Mouse (Mus musculus) intestine, embryonic 15.5 days (tissue): ENCODE results near the gene Tnp1. TPM values are rescaled to one million over a fixed set of nuclear protein-coding genes. Genes with fewer than 3 reads are reported as not detected.

ENCODE experiments used
- ATAC-seq: fragments of 200-750 bp; cut with Nextera tagmentation; 2 replicates; pipeline ENCODE4 v1.8.0; 2017; ENCODE audit warnings: moderate TSS enrichment, moderate library complexity
- H3K27ac ChIP-seq: fragments of 300-500 bp; sonication (generic); 2 replicates; pipeline ENCODE4 v1.5.1; 2015; ENCODE audit warnings: mild to moderate bottlenecking, inconsistent platforms
- H3K27me3 ChIP-seq: fragments of 300-500 bp; sonication (generic); replicated peaks from 2 replicates; pipeline ENCODE4 v1.6.1; 2015; ENCODE audit warnings: inconsistent platforms
- H3K36me3 ChIP-seq: fragments of 300-500 bp; sonication (generic); 2 replicates; pipeline ENCODE4 v1.6.1; 2015; ENCODE audit warnings: inconsistent platforms
- H3K4me1 ChIP-seq: fragments of 300-500 bp; sonication (generic); replicated peaks from 2 replicates; pipeline ENCODE4 v1.6.1; 2015; ENCODE audit warnings: inconsistent platforms
- H3K4me2 ChIP-seq: fragments of 300-500 bp; sonication (generic); replicated peaks from 2 replicates; pipeline ENCODE4 v1.6.1; 2015; ENCODE audit warnings: mild to moderate bottlenecking, inconsistent platforms
- H3K4me3 ChIP-seq: fragments of 300-500 bp; sonication (generic); replicated peaks from 2 replicates; pipeline ENCODE4 v1.5.1; 2015; ENCODE audit warnings: inconsistent platforms
- H3K9ac ChIP-seq: fragments of 300-500 bp; sonication (generic); 2 replicates; pipeline ENCODE4 v1.6.1; 2015; ENCODE audit warnings: inconsistent platforms
- H3K9me3 ChIP-seq: fragments of 300-500 bp; sonication (generic); 2 replicates; pipeline ENCODE4 v1.6.1; 2016; ENCODE audit warnings: inconsistent platforms
- WGBS: fragments of 180-500 bp; shearing (Covaris S2); methylation state at CpG from one replicate; pipeline ENCODE4 v1.1.7; 2015; 5-methylcytosine and 5-hydroxymethylcytosine counted together
- polyA plus RNA-seq: library from polyadenylated mRNA; unstranded; fragments of >200 nt; fragmentation: Nextera tagmentation; extraction: Ambion mirVana; gene quantifications from 2 replicates; pipeline ENCODE4 v1.2.1, GENCODE M21; 2015

Tnp1 gene
- polyA plus RNA-seq, 1 experiment from 2014 or later, result not detected

DNA sequence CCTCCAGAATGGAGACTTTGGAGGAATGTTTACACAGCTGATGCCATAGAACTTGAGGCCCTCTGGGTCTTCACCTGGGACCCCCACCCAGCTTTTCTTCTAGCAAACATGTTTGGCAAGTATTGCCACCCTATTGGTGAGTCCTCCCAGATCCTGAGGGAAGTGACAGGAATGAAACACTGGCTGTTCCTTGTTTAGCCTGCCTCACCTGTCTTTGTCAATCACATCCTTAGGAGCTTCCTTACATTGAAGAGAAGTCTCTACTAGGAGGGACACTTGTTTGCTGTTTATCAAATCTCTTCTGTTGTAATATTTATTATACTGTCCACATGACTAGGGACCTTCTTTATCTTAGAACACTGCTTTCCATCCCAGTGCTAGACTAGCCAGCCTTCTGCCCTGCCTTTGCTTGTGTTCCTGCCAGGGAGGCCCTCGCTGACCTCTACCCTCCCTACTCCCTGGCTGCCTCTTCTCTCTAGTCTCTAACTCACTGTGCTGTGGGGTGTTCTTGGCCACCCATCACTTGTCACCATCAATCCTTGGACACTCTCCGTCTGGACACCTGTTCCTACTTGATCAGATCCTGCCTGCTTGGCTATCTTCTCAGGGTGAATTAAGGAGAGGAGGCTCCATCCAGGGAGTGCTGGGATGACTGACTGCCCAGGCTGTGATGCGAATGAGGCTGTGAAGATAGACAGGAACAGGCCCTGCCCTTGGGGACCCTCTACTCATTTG lies 25.1 kb upstream of the Tnp1 start:
- 73% methylated on average over 3 of the region's 3 CpGs for WGBS
- H3K4me2 ChIP-seq, result no peak overlapping the region
- no peaks in the 10 kb centered on the region for H3K9me3 ChIP-seq
- ATAC-seq, result no peak
- 0 out of 2 replicates have a peak, but pooled peaks cover under 1% of the 10 kb centered on the region for H3K4me1 ChIP-seq
- no peaks in the 10 kb centered on the region for H3K27me3 ChIP-seq
- H3K36me3 ChIP-seq, result no peaks in the 10 kb centered on the region
- H3K9ac ChIP-seq, result no peak overlapping the region
- H3K4me3 ChIP-seq, result no peak overlapping the region
- H3K27ac ChIP-seq, result no peak overlapping the region

DNA sequence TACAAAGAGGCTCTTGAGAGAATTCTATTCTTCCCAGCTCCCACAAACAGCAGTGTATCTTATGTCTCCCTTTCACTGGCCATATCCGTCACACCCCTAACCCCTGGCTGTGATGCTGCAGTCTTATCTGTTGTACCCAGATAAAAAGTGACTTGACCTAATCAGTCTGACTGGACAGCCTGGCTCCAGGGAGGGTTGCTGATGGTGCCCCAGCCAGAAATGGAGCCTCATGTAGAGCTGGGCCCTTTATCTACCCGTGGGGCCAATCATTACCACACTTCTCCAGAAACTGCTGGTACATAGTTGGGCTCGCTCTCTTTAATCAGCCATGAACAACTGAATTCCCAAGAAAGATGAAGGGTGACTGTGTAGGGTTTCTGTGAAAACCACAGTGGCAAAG lies 22.8 kb upstream of the Tnp1 start:
- Histone ChIP-seq H3K4me1 (no peaks in the 10 kb centered on the region), H3K9ac (no peak overlapping the region), H3K27ac (no peak overlapping the region), H3K4me2 (no peak overlapping the region), H3K27me3 (no peaks in the 10 kb centered on the region), H3K9me3 (no peaks in the 10 kb centered on the region), H3K36me3 (no peaks in the 10 kb centered on the region), H3K4me3 (no peak overlapping the region)
- WGBS, result 75% methylated on average over 3 of the region's 3 CpGs
- peak; percentile 56; the same call in 1 of the 2 replicates for ATAC-seq

DNA sequence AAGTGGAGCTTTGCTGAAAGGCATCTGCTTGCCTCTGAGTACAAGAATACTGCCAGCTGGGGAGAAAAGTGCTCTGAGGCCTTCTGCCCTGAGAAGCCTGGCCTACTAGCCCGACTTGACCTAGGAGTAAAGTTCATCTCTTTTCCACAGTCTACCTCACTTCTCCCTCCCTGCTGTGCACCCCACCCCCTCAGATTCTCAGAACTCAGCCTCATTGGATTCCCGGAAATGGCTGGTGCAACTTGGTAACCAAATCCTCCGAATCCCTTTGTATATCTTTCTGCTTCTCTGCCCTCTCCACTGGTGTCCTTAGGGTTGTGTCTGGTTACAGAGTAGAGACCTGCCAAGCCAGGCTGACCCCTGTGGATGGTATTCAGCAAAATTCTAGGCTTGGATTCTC lies 20.8 kb upstream of the Tnp1 start:
- H3K4me2 ChIP-seq, result no peak overlapping the region
- H3K4me3 ChIP-seq, result no peak overlapping the region
- H3K27me3 ChIP-seq, result no peaks in the 10 kb centered on the region
- no peaks in the 10 kb centered on the region for H3K36me3 ChIP-seq
- WGBS, result 52% methylated on average over 3 of the region's 3 CpGs
- no peaks in the 10 kb centered on the region for H3K9me3 ChIP-seq
- H3K4me1 ChIP-seq, result no peaks in the 10 kb centered on the region
- ATAC-seq, result no peak
- H3K27ac ChIP-seq, result no peak overlapping the region
- H3K9ac ChIP-seq, result no peak overlapping the region

DNA sequence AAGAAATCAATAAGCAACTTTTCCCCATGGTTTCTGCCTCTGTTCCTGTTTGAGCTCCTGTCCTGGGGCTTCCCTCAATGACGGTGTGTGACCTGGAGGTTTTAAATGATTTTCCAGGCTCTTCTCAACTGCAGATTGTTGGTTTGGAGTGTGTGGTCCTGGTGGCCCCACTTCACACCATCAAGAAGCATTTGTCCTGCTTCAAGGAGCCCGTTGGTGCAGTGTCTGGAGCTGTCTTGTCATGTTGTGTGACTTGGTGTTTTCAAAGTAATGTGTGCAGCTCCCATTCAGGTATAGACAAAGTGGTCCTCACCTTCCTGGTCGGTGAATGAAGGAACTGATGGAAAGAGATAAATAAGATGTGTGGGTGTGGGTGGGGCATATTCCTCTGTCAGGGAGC lies 20.0 kb upstream of the Tnp1 start:
- Histone ChIP-seq H3K27ac (no peak overlapping the region), H3K36me3 (no peaks in the 10 kb centered on the region), H3K4me3 (no peak overlapping the region), H3K4me1 (no peaks in the 10 kb centered on the region), H3K9me3 (no peaks in the 10 kb centered on the region), H3K27me3 (no peaks in the 10 kb centered on the region), H3K9ac (no peak overlapping the region), H3K4me2 (no peak overlapping the region)
- ATAC-seq, result no peak
- 79% methylated on average over 3 of the region's 3 CpGs for WGBS

DNA sequence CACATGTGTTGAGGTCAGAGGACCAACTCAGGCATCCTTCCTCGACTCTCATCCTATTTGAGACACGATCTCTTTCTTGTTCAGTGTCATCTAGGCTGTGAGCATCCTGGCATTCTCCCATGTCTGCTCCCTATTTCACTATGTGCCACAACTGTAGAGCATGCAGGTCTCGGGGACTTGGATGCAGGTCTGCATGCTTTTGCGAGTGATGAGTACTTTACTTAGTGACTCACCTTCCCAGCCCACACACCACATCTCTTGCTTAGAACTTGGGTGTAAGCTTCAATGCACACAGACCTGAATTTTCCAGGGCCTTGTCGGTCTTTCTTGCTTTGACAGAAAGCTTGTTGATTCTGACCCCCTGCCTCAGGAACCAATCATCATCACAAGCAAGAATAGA lies 16.8 kb upstream of the Tnp1 start:
- Histone ChIP-seq H3K9ac (no peak overlapping the region), H3K9me3 (no peaks in the 10 kb centered on the region), H3K4me2 (no peak overlapping the region), H3K4me1 (no peaks in the 10 kb centered on the region), H3K4me3 (no peak overlapping the region), H3K27me3 (no peaks in the 10 kb centered on the region), H3K36me3 (no peaks in the 10 kb centered on the region), H3K27ac (no peak overlapping the region)
- WGBS, result 84% methylated on average over 5 of the region's 5 CpGs
- no peak for ATAC-seq

DNA sequence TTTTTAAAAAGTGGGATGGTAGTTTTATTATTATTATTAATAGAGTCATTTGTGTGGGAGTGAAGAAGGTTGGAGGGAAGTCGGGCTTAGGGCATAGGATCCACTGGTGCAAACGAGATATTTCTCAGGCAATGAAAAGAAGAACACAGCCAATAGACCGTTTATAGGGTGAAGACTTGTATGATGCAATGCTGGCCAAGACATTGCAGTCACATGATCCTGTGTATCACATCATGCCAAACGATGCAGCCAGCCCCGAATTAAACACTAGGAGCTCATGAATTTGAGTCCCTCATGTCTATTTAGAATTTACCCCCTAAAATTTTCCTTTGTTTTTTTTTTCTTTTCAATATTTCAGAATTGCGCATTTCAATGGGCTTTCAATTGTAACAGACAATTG lies 13.0 kb upstream of the Tnp1 start:
- Histone ChIP-seq H3K27me3 (no peaks in the 10 kb centered on the region), H3K9ac (no peak overlapping the region), H3K4me1 (no peaks in the 10 kb centered on the region), H3K4me3 (no peak overlapping the region), H3K4me2 (no peak overlapping the region), H3K36me3 (no peaks in the 10 kb centered on the region), H3K9me3 (no peaks in the 10 kb centered on the region), H3K27ac (no peak overlapping the region)
- no peak for ATAC-seq
- WGBS, result 88% methylated on average over 6 of the region's 6 CpGs

DNA sequence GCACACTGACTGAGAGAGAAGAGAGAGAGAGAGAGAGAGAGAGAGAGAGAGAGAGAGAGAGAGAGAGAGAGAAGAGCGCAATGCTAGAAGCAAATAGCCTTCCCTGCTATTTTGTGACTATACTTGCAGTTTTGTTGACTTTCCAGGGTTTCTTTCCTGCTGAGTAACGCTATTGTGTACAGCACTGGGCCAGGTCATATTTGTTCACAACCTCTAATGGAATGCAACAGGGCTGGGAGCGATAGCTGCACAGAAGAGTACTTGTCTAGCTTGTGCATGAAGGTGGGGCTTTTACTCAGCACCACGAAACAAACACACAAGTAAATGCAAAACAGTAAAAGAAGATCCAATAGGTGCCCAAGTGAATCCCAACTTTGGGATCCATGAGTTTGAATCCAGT lies 11.7 kb upstream of the Tnp1 start:
- 65% methylated on average over 4 of the region's 4 CpGs for WGBS
- no peak for ATAC-seq

DNA sequence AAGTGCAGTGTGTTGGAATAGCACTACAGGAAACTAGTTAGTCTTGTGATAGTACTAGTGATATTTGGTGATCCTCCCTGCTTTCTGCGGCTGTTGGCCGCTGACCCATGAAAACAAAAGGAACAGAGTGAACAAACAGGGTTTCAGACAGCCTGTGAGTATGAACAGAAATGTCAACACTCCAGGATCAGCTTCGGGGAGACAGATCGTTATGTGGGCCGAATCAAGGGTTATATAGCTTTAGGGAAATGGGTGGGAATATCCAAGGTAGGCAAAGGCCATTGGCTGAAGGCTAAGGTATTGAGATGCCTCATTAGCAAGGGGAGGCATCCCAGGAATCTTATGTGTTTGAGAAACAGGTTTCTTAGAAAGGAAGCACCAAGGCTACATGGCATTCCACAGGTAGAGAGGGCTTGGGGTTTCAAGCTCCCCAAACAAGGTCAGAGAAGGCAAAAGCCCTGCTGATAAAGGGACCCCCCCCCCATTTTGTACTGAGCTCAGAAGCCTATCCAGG lies 11.1 kb upstream of the Tnp1 start:
- Histone ChIP-seq H3K27ac (no peak overlapping the region), H3K9me3 (no peaks in the 10 kb centered on the region), H3K27me3 (no peaks in the 10 kb centered on the region), H3K4me1 (no peaks in the 10 kb centered on the region), H3K9ac (no peak overlapping the region), H3K36me3 (no peaks in the 10 kb centered on the region), H3K4me3 (no peak overlapping the region), H3K4me2 (no peak overlapping the region)
- ATAC-seq, result no peak
- WGBS, result 72% methylated on average over 5 of the region's 5 CpGs

More for the DNA sequence above, 11.7 kb upstream of the Tnp1 start:
- Histone ChIP-seq H3K27ac (no peak overlapping the region), H3K9ac (no peak overlapping the region), H3K36me3 (no peaks in the 10 kb centered on the region), H3K4me2 (no peak overlapping the region), H3K4me3 (no peak overlapping the region), H3K4me1 (no peaks in the 10 kb centered on the region), H3K27me3 (no peaks in the 10 kb centered on the region), H3K9me3 (no peaks in the 10 kb centered on the region)

DNA sequence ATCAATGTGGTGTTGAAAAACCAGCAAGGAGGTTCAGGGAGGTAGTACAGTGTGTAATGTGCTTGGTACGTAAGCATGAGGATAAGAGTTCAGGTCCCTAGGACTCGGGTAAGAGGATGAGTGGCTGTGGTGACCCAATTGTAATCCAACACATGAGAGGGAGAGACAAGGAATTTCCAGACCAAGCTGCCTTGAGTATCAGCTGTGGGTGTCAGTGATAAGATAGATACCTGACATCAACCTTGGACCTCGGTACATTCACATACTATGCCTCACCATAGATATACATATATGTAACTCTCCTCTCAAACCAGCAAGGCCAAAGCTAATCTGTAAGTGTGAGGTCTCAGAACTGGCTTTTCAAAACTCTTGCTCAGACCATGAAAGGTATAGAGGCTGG lies 10.4 kb upstream of the Tnp1 start:
- no peaks in the 10 kb centered on the region for H3K36me3 ChIP-seq
- no peak overlapping the region for H3K9ac ChIP-seq
- H3K4me1 ChIP-seq, result no peaks in the 10 kb centered on the region
- no peak overlapping the region for H3K27ac ChIP-seq
- no peaks in the 10 kb centered on the region for H3K27me3 ChIP-seq
- WGBS, result 89% methylated on average over 3 of the region's 3 CpGs
- no peaks in the 10 kb centered on the region for H3K9me3 ChIP-seq
- no peak overlapping the region for H3K4me2 ChIP-seq
- no peak overlapping the region for H3K4me3 ChIP-seq
- ATAC-seq, result no peak

DNA sequence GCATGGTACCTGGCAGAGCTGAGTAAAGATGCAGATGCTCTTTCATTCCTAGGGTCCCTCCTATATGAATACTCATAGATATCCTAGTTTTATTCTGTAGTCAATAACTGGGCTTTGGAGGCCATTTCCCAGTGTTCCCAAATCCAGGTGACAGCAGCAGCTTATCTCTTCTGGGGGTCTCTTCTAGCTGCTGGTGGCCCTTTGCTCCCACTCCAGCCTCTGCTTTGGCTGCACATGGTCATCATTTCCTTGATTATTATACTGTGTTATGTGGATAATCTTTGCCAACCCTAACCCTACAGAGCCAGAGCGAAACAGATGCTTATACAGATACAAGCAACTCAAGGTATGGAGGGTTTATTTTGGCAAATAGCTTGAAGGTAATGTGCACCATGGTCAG lies 8.9 kb downstream of the Tnp1 start:
- H3K4me2 ChIP-seq, result no peak overlapping the region
- H3K4me3 ChIP-seq, result no peak overlapping the region
- WGBS, result 91% methylated on average over 1 of the region's 1 CpGs
- no peak overlapping the region for H3K27ac ChIP-seq
- ATAC-seq, result no peak
- no peaks in the 10 kb centered on the region for H3K27me3 ChIP-seq
- H3K9ac ChIP-seq, result no peak overlapping the region
- no peaks in the 10 kb centered on the region for H3K4me1 ChIP-seq
- no peaks in the 10 kb centered on the region for H3K9me3 ChIP-seq
- H3K36me3 ChIP-seq, result no peaks in the 10 kb centered on the region

DNA sequence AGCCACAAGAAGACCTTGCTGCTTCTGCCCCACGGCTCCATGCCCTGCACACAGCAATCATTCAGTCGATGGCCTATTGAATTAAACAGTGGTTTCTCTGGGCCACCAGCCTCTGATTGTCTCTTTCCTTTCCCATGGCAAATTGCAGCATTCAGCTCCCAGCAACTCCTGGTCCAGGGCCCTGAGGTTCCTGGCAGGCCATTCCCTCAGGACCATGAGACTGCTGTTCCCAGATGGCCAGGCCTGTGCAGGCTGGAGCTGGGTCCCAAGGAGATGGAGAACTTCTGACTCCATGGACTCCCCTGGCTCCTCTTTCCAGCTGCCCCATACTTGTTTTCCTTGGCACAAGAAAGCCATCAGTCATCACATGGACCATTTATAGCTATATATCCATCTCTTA lies 10.8 kb downstream of the Tnp1 start:
- Histone ChIP-seq H3K27me3 (no peaks in the 10 kb centered on the region), H3K9ac (no peak overlapping the region), H3K4me3 (no peak overlapping the region), H3K4me1 (no peaks in the 10 kb centered on the region), H3K27ac (no peak overlapping the region), H3K9me3 (no peaks in the 10 kb centered on the region), H3K4me2 (no peak overlapping the region), H3K36me3 (no peaks in the 10 kb centered on the region)
- ATAC-seq, result no peak
- WGBS, result 85% methylated on average over 2 of the region's 2 CpGs

DNA sequence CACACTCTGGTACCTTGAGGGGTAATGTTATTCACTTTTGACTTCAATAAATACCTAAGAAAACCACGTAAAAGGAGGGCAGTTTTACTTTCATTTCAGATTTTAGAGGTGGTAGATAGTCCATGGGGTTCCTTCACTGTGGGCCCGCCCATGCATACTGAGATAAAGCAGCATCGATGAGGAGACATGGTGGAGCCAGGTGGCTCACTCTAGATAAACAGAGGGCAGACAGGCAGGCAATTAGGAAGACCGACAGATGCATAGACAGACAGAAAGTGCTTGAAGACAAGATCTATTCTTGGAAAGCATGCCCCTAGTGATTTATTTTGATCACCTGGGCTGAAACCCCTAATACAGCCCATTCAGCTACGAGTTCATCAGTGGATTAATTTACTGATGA lies 13.1 kb downstream of the Tnp1 start:
- H3K4me3 ChIP-seq, result no peak overlapping the region
- H3K36me3 ChIP-seq, result no peaks in the 10 kb centered on the region
- H3K27ac ChIP-seq, result no peak overlapping the region
- H3K9ac ChIP-seq, result no peak overlapping the region
- no peak overlapping the region for H3K4me2 ChIP-seq
- H3K9me3 ChIP-seq, result no peaks in the 10 kb centered on the region
- no peaks in the 10 kb centered on the region for H3K27me3 ChIP-seq
- H3K4me1 ChIP-seq, result no peaks in the 10 kb centered on the region
- no peak for ATAC-seq
- 41% methylated on average over 5 of the region's 5 CpGs for WGBS

DNA sequence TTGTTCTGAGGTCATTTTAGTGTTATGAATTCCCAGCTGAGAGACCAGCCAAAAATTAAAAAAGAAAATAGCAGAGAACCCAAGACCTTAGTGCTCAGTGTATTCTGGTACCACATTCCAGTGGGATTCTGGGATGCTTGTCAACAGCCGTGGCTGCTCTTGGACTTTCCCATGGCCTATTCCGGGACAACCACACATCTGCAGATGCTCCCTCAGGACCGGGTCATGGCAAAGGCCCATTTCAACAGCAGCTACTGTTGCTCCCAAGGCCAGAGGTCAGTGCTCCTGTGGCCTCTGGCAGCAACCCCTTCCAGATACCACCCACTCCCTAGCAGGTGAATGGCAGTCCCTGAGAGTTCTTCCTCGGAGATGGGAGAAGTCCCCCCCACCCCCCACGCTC lies 13.7 kb downstream of the Tnp1 start:
- H3K9me3 ChIP-seq, result no peaks in the 10 kb centered on the region
- H3K27ac ChIP-seq, result no peak overlapping the region
- no peak overlapping the region for H3K9ac ChIP-seq
- no peak for ATAC-seq
- H3K4me1 ChIP-seq, result no peaks in the 10 kb centered on the region
- 84% methylated on average over 5 of the region's 5 CpGs for WGBS
- H3K4me3 ChIP-seq, result no peak overlapping the region
- H3K4me2 ChIP-seq, result no peak overlapping the region
- no peaks in the 10 kb centered on the region for H3K27me3 ChIP-seq
- no peaks in the 10 kb centered on the region for H3K36me3 ChIP-seq
